Mouse (Mus musculus): Measurements from ENCODE around the gene Btn2a2. TPM values are rescaled to one million over a fixed set of nuclear protein-coding genes. Genes with fewer than 3 reads are reported as not detected.
"Not testable (repeated sequence)": the region's sequence is repeated elsewhere in the genome, so short reads cannot be mapped to it uniquely, and the experiment has no call there.

Btn2a2 gene
- not detected in 2 replicates for polyA plus RNA-seq (2012; ENCODE audit: insufficient read depth, low replicate concordance)

DNA sequence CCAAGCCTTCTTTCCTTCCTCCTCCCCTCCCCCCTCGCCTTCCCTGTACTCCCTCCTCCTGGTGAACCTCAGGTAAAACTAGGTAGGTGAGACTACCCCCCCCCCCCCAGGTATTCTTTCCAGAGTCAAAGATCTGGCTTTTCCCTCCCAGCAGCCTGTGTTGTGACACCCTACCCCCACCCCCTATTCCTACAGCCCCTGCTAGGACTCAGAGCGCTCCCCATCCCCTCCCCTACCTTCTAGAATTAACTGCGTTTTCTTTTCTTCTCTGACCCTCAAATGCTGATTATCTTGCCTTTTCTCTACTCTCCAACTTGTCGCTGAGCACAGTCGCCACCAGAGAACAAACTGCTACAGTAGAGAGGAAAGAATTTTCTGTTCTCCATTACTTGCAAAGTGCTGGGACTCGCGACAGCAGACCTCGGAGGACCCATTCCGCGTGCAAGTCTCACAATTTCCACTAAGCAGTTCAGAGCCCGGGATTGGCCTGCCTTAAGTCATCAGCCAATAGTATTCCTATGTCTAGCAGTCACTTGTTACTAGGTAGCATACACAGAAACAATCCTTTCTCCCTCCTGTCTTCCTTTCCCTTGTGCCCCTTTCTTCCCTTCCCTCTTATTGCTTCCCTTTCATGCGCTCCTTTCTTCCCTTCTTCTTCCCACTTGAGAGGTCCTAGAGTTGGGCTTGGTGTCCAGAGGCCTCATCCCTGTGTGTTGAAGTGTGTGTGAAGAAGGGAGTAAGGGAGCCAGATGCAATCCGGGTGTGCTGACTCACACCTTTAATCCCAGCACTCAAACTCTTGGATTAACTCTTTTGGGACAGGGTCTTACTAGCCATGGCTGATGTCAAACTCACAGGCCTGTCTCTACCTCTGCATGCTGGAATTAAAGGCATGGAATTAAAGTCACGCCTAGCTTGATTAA, at the start of gene Btn2a2:
Btn2a2 (minus strand) TSS at position 458 of the 923 bp plus-strand sequence.
- Histone ChIP-seq H3K4me1 (peaks cover 37% of the 10 kb centered on the region), H3K36me3 (replicated peaks; ENCODE audit: low read length) (no peaks in the 10 kb centered on the region), H3K9me3 (no peaks in the 10 kb centered on the region), H3K4me3 (replicated peaks) (peak within 1 kb of the TSS; percentile 76), H3K27me3 (replicated peaks) (peaks cover 38% of the 10 kb centered on the region)
- no peak for TF ChIP-seq FLI1 (IDR thresholded peaks at IDR 0.05; ENCODE audit: low read length)
- no peak for TF ChIP-seq GATA1 (IDR thresholded peaks at IDR 0.05; ENCODE audit: borderline replicate concordance, low read length)

DNA sequence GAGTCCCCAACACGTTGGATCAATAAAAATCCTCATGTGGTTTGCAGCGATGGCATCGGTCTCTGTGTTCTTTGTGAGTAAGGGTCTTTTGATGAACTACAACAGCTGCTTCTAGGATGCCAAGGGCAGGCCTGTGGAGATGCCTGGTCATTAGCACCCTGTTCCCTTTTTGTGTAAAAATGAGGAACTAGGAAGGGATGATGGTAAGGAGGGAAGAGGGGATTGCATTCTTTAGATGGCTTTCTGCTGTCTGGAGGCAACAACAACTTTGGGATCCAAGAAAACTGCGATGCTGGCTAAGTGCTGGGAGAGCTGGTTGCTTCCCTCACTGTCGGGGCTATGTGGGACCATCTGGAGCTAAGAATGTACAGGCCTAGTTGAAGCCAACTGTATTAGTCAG, 49.6 kb upstream of the Btn2a2 start:
- Histone ChIP-seq H3K4me1 (peaks cover 53% of the 10 kb centered on the region), H3K4me3 (replicated peaks) (no peak overlapping the region)
- TF ChIP-seq GATA1 (IDR thresholded peaks at IDR 0.05; ENCODE audit: borderline replicate concordance, low read length) (no peak), FLI1 (IDR thresholded peaks at IDR 0.05; ENCODE audit: low read length) (no peak)

DNA sequence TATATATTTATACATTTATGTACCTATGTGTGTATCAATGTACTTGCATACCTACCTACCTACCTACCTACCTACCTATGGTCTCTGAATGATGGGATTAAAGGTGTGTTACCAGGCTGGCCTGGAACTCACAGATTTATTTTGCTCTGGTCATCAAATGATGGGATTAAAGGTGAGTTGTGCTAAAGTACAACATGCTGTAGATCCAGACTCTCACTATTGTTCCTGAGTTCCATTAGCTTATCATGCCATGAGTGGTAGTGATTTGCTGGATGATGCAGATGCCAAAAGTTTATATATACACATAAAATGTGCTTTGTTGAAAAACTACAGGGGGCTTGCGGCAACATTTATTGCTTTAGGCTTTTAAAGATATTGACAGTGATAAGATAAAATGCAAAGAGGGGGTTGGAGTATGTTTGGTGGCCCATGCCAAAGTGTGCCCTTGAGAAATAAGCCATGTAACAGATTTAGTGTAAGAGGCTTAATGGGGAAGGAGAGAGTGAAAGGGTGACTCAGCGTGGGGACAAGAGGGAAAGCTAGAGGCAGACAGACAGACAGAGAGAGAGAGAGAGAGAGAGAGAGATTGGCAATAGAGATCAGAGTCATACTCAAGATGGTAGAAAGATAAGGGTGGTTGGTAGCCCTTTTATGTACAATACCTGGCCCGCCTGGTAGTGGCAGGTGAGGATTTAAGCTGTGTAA, 48.5 kb upstream of the Btn2a2 start:
- Histone ChIP-seq H3K27me3 (replicated peaks) (no peaks in the 10 kb centered on the region), H3K9me3 (no peaks in the 10 kb centered on the region), H3K4me3 (replicated peaks) (peak overlapping the region; percentile 18), H3K4me1 (peaks cover 64% of the 10 kb centered on the region), H3K36me3 (replicated peaks; ENCODE audit: low read length) (no peaks in the 10 kb centered on the region)
- TF ChIP-seq GATA1 (IDR thresholded peaks at IDR 0.05; ENCODE audit: borderline replicate concordance, low read length): no peak
- no peak for TF ChIP-seq FLI1 (IDR thresholded peaks at IDR 0.05; ENCODE audit: low read length)

More for the DNA sequence above, 49.6 kb upstream of the Btn2a2 start:
- Histone ChIP-seq H3K36me3 (replicated peaks; ENCODE audit: low read length) (no peaks in the 10 kb centered on the region), H3K9me3 (no peaks in the 10 kb centered on the region), H3K27me3 (replicated peaks) (no peaks in the 10 kb centered on the region)

DNA sequence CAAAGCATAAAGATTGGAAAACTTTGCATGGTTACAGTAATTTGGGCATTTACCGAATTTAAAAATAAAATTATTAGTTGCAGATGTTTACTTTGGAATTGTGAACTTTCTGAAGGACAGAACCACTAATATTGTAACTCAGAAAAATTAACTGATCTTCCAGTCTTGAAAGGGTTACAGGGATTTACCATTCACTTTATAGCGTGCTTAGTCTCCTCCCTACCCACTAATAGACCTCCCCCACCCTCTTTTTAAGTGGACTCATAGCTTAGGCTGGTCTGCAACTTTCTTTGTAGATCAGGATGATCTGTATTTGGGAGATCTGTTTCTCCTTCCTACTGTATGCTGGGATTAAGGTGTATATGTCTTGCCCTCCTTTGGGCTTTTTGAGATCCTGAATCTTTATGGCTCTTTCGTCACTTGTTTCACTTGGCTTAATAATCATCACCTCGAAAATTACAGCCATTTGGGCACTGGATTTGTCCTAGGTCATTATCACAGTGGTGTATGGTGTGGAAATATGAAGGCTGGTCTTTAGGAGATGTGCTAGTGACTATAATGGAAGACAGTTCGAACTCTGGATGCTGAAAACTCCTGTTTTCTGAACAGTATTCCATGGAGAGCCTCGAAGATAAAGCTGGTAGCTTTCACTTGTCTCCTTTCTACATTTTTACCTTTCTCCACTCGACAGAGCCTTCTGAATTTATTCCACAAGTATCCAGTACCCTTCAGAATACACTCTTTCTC, 47.6 kb upstream of the Btn2a2 start:
- Histone ChIP-seq H3K27me3 (replicated peaks) (no peaks in the 10 kb centered on the region), H3K36me3 (replicated peaks; ENCODE audit: low read length) (no peaks in the 10 kb centered on the region), H3K9me3 (no peaks in the 10 kb centered on the region), H3K4me3 (replicated peaks) (peak overlapping the region; percentile 87), H3K4me1 (peaks cover 65% of the 10 kb centered on the region)
- TF ChIP-seq FLI1 (IDR thresholded peaks at IDR 0.05; ENCODE audit: low read length): no peak
- no peak for TF ChIP-seq GATA1 (IDR thresholded peaks at IDR 0.05; ENCODE audit: borderline replicate concordance, low read length)

DNA sequence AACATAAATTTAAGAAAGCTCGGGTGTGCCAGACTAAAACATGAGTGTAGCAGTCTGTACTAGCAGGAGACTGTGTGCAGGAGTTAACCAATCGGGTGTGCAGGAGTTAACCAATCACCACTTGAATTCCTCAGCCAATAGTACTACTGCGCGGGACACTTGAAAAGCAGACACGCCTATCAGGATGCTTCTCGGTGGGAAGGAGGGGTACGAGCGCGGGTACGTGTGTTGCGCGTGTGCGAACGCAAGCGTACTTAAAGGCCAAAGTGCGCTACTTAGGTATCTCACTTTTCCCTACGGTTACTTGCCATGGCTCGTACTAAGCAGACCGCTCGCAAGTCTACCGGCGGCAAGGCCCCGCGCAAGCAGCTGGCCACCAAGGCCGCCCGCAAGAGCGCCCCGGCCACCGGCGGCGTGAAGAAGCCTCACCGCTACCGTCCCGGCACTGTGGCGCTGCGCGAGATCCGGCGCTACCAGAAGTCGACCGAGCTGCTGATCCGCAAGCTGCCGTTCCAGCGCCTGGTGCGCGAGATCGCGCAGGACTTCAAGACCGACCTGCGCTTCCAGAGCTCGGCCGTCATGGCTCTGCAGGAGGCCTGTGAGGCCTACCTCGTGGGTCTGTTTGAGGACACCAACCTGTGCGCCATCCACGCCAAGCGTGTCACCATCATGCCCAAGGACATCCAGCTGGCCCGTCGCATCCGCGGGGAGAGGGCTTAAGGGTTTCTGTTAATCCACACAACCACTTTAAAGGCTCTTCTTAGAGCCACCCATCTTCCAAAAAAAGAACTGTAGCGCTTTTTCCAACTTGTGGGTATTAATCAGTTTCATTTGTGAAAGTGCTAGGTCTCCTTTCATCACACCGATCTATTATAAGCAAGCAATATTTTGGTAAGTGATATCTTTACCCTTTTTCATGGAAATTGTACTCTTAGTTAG, 46.7 kb upstream of the Btn2a2 start, which contains the start of gene Hist1h3g:
Hist1h3g (plus strand) TSS at position 286 of the 939 bp plus-strand sequence.
- not testable (repeated sequence) for H3K9me3 ChIP-seq; H3K27me3 ChIP-seq (replicated peaks); H3K36me3 ChIP-seq (replicated peaks; ENCODE audit: low read length)
- peak within 1 kb of the TSS; percentile 95 for H3K4me3 ChIP-seq (replicated peaks)
- H3K4me1 ChIP-seq: peaks cover 60% of the 10 kb centered on the region

DNA sequence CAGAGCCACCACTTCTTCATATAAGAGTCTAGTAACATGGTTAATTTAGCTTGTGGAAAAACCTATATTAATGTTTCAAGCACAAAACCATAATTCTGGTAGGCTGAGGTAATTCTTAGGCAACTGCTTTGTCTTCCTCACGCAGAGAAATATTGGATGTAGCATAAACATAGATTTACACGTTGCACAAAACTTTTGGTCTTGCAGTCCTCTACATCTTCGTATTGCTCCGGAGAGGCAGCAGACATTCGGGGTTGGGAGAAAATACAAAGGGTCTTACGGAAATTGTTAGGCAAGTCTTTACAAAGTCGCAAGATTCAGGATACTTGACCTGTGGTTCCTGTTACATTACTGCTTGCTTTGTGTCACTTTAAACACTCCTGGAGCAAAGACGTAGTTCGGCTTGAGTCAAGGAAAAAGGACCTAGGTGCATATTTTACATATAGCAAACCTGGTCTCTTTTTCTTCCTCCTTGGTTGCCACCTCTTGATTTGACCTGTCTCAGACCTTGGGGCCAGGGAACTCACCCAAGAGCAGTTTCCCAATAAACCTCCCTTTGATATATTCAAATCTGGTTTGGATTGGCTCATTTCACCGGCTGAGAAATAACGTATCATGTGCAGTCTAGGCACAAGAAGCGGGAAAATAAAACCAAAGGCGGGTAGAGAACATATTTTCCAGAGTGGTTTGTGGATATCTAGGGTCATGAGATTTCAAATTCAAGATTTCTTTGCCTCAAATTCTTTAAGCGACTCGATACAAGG, 45.9 kb upstream of the Btn2a2 start:
- no peaks in the 10 kb centered on the region for H3K9me3 ChIP-seq
- no peaks in the 10 kb centered on the region for H3K36me3 ChIP-seq (replicated peaks; ENCODE audit: low read length)
- H3K27me3 ChIP-seq (replicated peaks): no peaks in the 10 kb centered on the region
- peak overlapping the region; percentile 95 for H3K4me3 ChIP-seq (replicated peaks)
- H3K4me1 ChIP-seq: peaks cover 61% of the 10 kb centered on the region
- TF ChIP-seq FLI1 (IDR thresholded peaks at IDR 0.05; ENCODE audit: low read length) (no peak), GATA1 (IDR thresholded peaks at IDR 0.05; ENCODE audit: borderline replicate concordance, low read length) (no peak)

DNA sequence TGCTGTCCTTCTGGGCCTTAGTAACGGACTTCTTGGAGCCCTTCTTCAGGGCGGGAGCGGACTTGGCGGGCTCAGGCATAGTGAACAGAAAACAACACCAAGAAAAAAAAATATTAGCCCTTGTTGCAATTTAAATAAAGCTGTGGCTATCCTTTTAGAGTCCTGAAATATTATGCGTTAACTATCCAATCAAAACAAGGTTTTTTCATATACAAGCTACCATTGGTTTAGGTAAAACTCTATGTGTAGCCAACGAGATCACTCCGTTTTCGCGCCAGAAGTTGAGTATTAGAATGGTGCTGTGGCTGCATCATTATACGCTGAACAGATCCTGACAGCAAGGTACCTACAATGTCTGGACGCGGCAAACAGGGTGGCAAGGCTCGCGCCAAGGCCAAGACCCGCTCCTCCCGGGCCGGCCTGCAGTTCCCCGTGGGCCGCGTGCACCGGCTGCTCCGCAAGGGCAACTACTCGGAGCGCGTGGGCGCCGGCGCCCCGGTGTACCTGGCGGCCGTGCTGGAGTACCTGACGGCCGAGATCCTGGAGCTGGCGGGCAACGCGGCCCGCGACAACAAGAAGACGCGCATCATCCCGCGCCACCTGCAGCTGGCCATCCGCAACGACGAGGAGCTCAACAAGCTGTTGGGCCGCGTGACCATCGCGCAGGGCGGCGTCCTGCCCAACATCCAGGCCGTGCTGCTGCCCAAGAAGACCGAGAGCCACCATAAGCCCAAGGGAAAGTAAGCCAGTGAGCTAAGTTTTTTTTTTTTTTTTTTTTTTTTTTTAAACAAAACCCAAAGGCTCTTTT, 45.1 kb upstream of the Btn2a2 start, which contains the start of gene Hist1h2af:
Hist1h2af (plus strand) TSS at position 347 of the 808 bp plus-strand sequence.
- H3K27me3 ChIP-seq (replicated peaks); H3K9me3 ChIP-seq; H3K36me3 ChIP-seq (replicated peaks; ENCODE audit: low read length): not testable (repeated sequence)
- Histone ChIP-seq H3K4me1 (peaks cover 59% of the 10 kb centered on the region), H3K4me3 (replicated peaks) (peak within 1 kb of the TSS; percentile 95)

All from megakaryocyte, embryonic 14.5 days (primary cell).